Mouse (Mus musculus) midbrain, embryonic 14.5 days (tissue): ENCODE measurements at regions not wholly inside any gene's neighbourhood (a gene's known extent, or its start where the extent isn't known, plus 50 kb on each side); places are given as distances from the start of the nearest gene placed in this dataset.

ENCODE experiments used
- ATAC-seq: fragments of 200-750 bp; cut with Nextera tagmentation; 2 replicates; pipeline ENCODE4 v1.8.0; 2017; ENCODE audit warnings: moderate number of reproducible peaks, moderate library complexity; ENCODE audit not compliant: low FRiP score, low TSS enrichment
- DNase-seq: peaks from one replicate; pipeline ENCODE4 v3.0.0-alpha.2; 2015
- H3K27ac ChIP-seq: fragments of 300-500 bp; sonication (generic); replicated peaks from 2 replicates; pipeline ENCODE4 v1.5.1; 2014; ENCODE audit warnings: mild to moderate bottlenecking, low read depth, low read length, moderate library complexity
- H3K27me3 ChIP-seq: fragments of 300-500 bp; sonication (generic); 2 replicates; pipeline ENCODE4 v1.6.1; 2014; ENCODE audit warnings: low read length, control low read depth, mixed read lengths; ENCODE audit not compliant: control insufficient read depth, insufficient read depth
- H3K36me3 ChIP-seq: fragments of 300-500 bp; sonication (generic); 2 replicates; pipeline ENCODE4 v1.6.1; 2014; ENCODE audit warnings: low read length, control low read depth; ENCODE audit not compliant: control insufficient read depth, insufficient read depth
- H3K4me1 ChIP-seq: fragments of 300-500 bp; sonication (generic); 2 replicates; pipeline ENCODE4 v1.6.1; 2014; ENCODE audit warnings: mild to moderate bottlenecking, antibody characterized with exemption, low read length, control low read depth; ENCODE audit not compliant: control insufficient read depth, insufficient read depth
- H3K4me2 ChIP-seq: fragments of 300-500 bp; sonication (generic); 2 replicates; pipeline ENCODE4 v1.6.1; 2014; ENCODE audit warnings: mild to moderate bottlenecking, low read length, moderate library complexity
- H3K4me3 ChIP-seq: fragments of 300-500 bp; sonication (generic); replicated peaks from 2 replicates; pipeline ENCODE4 v1.5.1; 2014; ENCODE audit warnings: low read depth, low read length
- H3K9ac ChIP-seq: fragments of 300-500 bp; sonication (generic); replicated peaks from 2 replicates; pipeline ENCODE4 v1.6.1; 2014; ENCODE audit warnings: mild to moderate bottlenecking, low read length, moderate library complexity
- H3K9me3 ChIP-seq: fragments of 300-500 bp; sonication (generic); 2 replicates; pipeline ENCODE4 v1.6.1; 2016; ENCODE audit warnings: low read length, control low read depth, mixed read lengths; ENCODE audit not compliant: control insufficient read depth
- WGBS: fragments of 180-500 bp; shearing (Covaris S2); extraction: QIAGEN DNeasy Blood & Tissue Kit; methylation state at CpG from one replicate; pipeline ENCODE4 v1.1.7; 2014; 5-methylcytosine and 5-hydroxymethylcytosine counted together

GRCm38 (mm10) chr6:117651551-117651950, 189.4 kb upstream of the Zfp637 start:
- 91% methylated on average over 4 of the region's 4 CpGs for WGBS
- Histone ChIP-seq H3K36me3 (no peaks in the 10 kb centered on the region), H3K4me2 (no peak overlapping the region), H3K27ac (no peak overlapping the region), H3K4me3 (no peak overlapping the region), H3K4me1 (no peaks in the 10 kb centered on the region), H3K27me3 (no peaks in the 10 kb centered on the region), H3K9ac (no peak overlapping the region), H3K9me3 (no peaks in the 10 kb centered on the region)
- no peak for ATAC-seq
- DNase-seq, result no peak

DNA sequence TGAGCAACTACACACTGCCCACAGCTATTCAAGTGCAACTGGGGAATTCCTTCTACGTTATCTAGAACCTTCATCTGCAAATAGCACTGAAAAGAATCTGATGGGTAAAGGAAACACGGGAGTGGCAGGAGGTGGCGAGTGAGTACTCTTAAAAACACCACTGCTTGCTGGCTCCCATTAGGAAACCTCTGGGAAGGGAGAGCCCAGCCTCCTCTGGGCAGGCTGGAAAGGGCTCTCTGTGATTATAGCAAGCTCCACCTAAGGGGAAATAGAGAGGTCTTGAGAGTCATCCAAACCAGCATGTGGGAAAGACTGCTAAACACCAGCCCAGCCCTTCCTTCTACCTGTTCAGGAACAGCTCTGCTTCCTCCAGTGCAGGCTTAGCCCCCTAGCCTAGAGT, 189.0 kb upstream of the Zfp637 start:
- H3K9me3 ChIP-seq, result no peaks in the 10 kb centered on the region
- H3K36me3 ChIP-seq, result no peaks in the 10 kb centered on the region
- 69% methylated on average over 3 of the region's 3 CpGs for WGBS
- H3K27ac ChIP-seq, result no peak overlapping the region
- DNase-seq (no peak), ATAC-seq (no peak)
- no peaks in the 10 kb centered on the region for H3K27me3 ChIP-seq
- H3K4me3 ChIP-seq, result no peak overlapping the region
- no peak overlapping the region for H3K9ac ChIP-seq
- H3K4me2 ChIP-seq, result no peak overlapping the region
- H3K4me1 ChIP-seq, result no peaks in the 10 kb centered on the region

GRCm38 (mm10) chr6:117652917-117653316, 188.1 kb upstream of the Zfp637 start:
- no peaks in the 10 kb centered on the region for H3K9me3 ChIP-seq
- no peak overlapping the region for H3K4me3 ChIP-seq
- H3K36me3 ChIP-seq, result no peaks in the 10 kb centered on the region
- WGBS, result 76% methylated on average over 9 of the region's 9 CpGs
- ATAC-seq (no peak), DNase-seq (no peak)
- no peaks in the 10 kb centered on the region for H3K4me1 ChIP-seq
- no peak overlapping the region for H3K9ac ChIP-seq
- H3K27me3 ChIP-seq, result no peaks in the 10 kb centered on the region
- H3K27ac ChIP-seq, result no peak overlapping the region
- H3K4me2 ChIP-seq, result no peak overlapping the region

DNA sequence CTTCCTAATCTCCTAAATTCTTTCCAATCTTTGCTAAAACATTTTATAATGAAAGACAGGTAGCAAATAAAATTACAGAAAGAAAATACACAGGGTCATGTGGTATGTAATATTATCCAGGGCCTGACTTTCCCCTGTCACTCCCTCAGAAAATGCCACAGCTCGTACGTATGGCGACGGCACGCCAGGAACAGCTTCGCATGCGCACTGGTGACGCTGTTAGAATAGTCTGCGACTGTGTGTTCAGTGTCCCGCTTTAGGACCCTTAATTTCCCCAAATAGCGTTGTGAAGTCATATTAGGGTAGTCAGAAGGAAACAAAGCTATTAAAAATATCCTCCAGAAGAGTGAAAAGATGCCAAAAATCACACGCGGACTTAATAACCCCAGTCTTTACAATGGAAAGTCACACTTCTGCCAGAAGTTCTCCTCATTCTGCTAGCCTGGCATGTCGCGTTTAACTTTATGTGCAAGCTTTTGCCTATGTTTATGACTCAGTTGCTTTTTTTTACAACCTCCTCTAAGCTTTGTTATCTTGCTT, 187.0 kb upstream of the Zfp637 start:
- Histone ChIP-seq H3K27me3 (no peaks in the 10 kb centered on the region), H3K27ac (no peak overlapping the region), H3K4me2 (no peak overlapping the region), H3K4me1 (no peaks in the 10 kb centered on the region), H3K36me3 (no peaks in the 10 kb centered on the region), H3K9me3 (no peaks in the 10 kb centered on the region), H3K4me3 (no peak overlapping the region), H3K9ac (no peak overlapping the region)
- DNase-seq (no peak), ATAC-seq (no peak)
- 93% methylated on average over 15 of the region's 15 CpGs for WGBS

GRCm38 (mm10) chr6:117655986-117656385, 185.0 kb upstream of the Zfp637 start:
- no peaks in the 10 kb centered on the region for H3K27me3 ChIP-seq
- no peak overlapping the region for H3K27ac ChIP-seq
- DNase-seq, result no peak
- H3K4me1 ChIP-seq, result no peaks in the 10 kb centered on the region
- 89% methylated on average over 4 of the region's 4 CpGs for WGBS
- H3K4me3 ChIP-seq, result no peak overlapping the region
- ATAC-seq, result no peak
- no peak overlapping the region for H3K9ac ChIP-seq
- H3K36me3 ChIP-seq, result no peaks in the 10 kb centered on the region
- H3K4me2 ChIP-seq, result no peak overlapping the region
- H3K9me3 ChIP-seq, result no peaks in the 10 kb centered on the region

GRCm38 (mm10) chr6:117660576-117660975, 180.4 kb upstream of the Zfp637 start:
- DNase-seq (peak; percentile 25), ATAC-seq (no peak)
- Histone ChIP-seq H3K9ac (no peak overlapping the region), H3K9me3 (no peaks in the 10 kb centered on the region), H3K27me3 (no peaks in the 10 kb centered on the region), H3K4me1 (no peaks in the 10 kb centered on the region), H3K4me2 (no peak overlapping the region), H3K27ac (no peak overlapping the region), H3K36me3 (no peaks in the 10 kb centered on the region), H3K4me3 (no peak overlapping the region)
- WGBS, result 10% methylated on average over 1 of the region's 1 CpGs

- 93% methylated on average over 1 of the region's 1 CpGs for whole genome bisulfite sequencing
- H3K4me2 ChIP-seq, result no peak overlapping the region
- H3K4me1 ChIP-seq, result no peaks in the 10 kb centered on the region
- H3K9ac ChIP-seq, result no peak overlapping the region
- H3K27me3 ChIP-seq, result no peaks in the 10 kb centered on the region
- DNase-seq (no peak), ATAC-seq (no peak)
- no peak overlapping the region for H3K4me3 ChIP-seq
- H3K36me3 ChIP-seq, result no peaks in the 10 kb centered on the region
- no peak overlapping the region for H3K27ac ChIP-seq
- H3K9me3 ChIP-seq, result no peaks in the 10 kb centered on the region
Measured at GRCm38 (mm10) chr6:117662635-117663034, 178.3 kb upstream of the Zfp637 start.

DNA sequence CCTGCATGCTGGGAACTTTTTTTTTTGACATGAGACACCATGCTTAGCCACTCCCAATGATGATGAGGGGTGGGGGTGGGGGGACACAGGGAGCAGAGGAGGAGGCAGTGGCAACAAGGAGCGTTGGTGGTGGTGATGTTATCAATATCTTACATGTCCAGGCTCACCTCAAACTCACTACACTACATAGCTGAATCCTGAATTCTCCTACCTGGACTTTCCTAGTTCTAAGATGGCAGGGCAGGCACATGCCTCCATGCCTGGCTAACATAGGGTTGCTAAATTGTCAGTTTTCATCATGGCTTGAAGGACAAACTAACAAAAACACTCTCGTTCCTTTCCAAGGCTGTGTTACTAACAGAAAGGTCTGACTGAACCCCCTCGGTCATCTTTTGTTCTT, 170.6 kb upstream of the Zfp637 start:
- Histone ChIP-seq H3K9me3 (no peaks in the 10 kb centered on the region), H3K4me2 (no peak overlapping the region), H3K4me3 (no peak overlapping the region), H3K4me1 (no peaks in the 10 kb centered on the region), H3K27me3 (no peaks in the 10 kb centered on the region), H3K36me3 (no peaks in the 10 kb centered on the region), H3K9ac (no peak overlapping the region), H3K27ac (no peak overlapping the region)
- WGBS, result 58% methylated on average over 3 of the region's 3 CpGs
- DNase-seq (no peak), ATAC-seq (no peak)

DNA sequence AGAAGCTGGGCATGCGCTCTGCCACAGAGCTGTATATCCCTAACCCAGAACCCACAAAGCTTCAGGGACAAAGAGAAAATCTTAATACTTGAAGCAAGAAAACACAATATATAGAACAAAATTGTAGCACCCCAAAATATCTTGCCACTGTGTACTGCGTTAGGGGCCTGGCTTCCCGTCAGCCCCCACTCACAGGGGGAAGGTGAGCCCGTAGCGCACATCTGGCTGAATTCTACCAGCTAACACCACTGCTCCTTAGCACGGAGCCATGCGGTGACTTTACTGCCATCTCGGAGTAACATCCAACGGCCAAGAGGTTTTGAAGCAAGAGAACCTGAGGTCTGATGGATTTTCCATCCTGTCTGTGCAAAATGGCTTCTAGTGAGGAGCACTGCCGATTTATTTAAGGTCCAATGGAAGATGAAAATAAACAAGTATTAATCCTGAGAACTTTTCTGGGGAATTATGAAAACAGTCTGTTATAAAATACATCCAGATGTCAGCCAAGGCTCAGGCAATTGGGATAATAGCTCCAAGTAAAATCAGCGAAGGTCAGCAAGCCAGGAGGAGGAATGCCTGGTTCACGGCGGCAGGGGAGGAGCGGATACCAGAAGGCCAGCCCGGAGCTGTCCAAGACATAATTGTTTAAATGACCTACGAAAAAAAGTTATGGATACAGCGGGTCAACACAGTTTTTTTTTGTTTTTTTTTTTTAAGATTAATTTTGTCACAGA, 170.0 kb upstream of the Zfp637 start:
- Histone ChIP-seq H3K4me3 (no peak overlapping the region), H3K36me3 (no peaks in the 10 kb centered on the region), H3K9me3 (no peaks in the 10 kb centered on the region), H3K27ac (no peak overlapping the region), H3K27me3 (no peaks in the 10 kb centered on the region), H3K4me2 (no peak overlapping the region), H3K4me1 (no peaks in the 10 kb centered on the region), H3K9ac (no peak overlapping the region)
- WGBS, result 86% methylated on average over 17 of the region's 17 CpGs
- ATAC-seq, result no peak
- DNase-seq, result no peak
